Mouse (Mus musculus) ES-Bruce4 (cell line): ENCODE results near the gene Ikzf3. TPM values are rescaled to one million over a fixed set of nuclear protein-coding genes. Genes with fewer than 3 reads are reported as not detected.

Source experiments
- H3K27ac ChIP-seq: 2 replicates; pipeline ENCODE4 v1.5.1; 2012; ENCODE audit warnings: low read length, inconsistent platforms; ENCODE audit not compliant: insufficient read depth
- H3K27me3 ChIP-seq: 2 replicates; pipeline ENCODE4 v1.6.1; 2012; ENCODE audit warnings: mild to moderate bottlenecking, low read length, inconsistent platforms; ENCODE audit not compliant: control insufficient read depth, poor library complexity, insufficient read depth, severe bottlenecking
- H3K36me3 ChIP-seq: 2 replicates; pipeline ENCODE4 v1.6.1; 2012; ENCODE audit warnings: inconsistent platforms, mild to moderate bottlenecking, low read length, moderate library complexity; ENCODE audit not compliant: control insufficient read depth, poor library complexity, insufficient read depth, severe bottlenecking
- H3K4me1 ChIP-seq: one replicate; pipeline ENCODE4 v1.8.1; 2011; ENCODE audit warnings: low read length; ENCODE audit not compliant: control insufficient read depth, insufficient read depth
- H3K4me3 ChIP-seq: 2 replicates; pipeline ENCODE4 v1.5.1; 2011; ENCODE audit warnings: low read depth, mild to moderate bottlenecking, low read length
- H3K9ac ChIP-seq: 2 replicates; pipeline ENCODE4 v1.6.1; 2012; ENCODE audit warnings: low read depth, mild to moderate bottlenecking, inconsistent platforms; ENCODE audit not compliant: poor library complexity, severe bottlenecking
- H3K9me3 ChIP-seq: replicated peaks from 2 replicates; pipeline ENCODE4 v1.6.1; 2012; ENCODE audit warnings: mild to moderate bottlenecking, low read length, inconsistent platforms; ENCODE audit not compliant: control insufficient read depth, poor library complexity, insufficient read depth, severe bottlenecking
- CTCF ChIP-seq: IDR thresholded peaks from one replicate; pipeline ENCODE4 v1.8.1; 2011; ENCODE audit warnings: low read depth, low read length
- EP300 ChIP-seq: IDR thresholded peaks from 2 replicates; pipeline ENCODE4 v1.6.1; 2011; ENCODE audit warnings: low read depth, low read length; ENCODE audit not compliant: insufficient read depth
- POLR2A ChIP-seq: IDR thresholded peaks from one replicate; pipeline ENCODE4 v1.8.1; 2011; ENCODE audit warnings: low read length; ENCODE audit not compliant: insufficient read depth
- polyA plus RNA-seq: library from polyadenylated mRNA; stranded (reverse); fragments of >200 nt; gene quantifications from 2 replicates; pipeline ENCODE4 v1.2.4, GENCODE M21; 2011; ENCODE audit warnings: low read depth; ENCODE audit not compliant: missing spikeins, insufficient read depth, insufficient read length

The Ikzf3 gene
- polyA plus RNA-seq, 1 experiment: not detected

DNA sequence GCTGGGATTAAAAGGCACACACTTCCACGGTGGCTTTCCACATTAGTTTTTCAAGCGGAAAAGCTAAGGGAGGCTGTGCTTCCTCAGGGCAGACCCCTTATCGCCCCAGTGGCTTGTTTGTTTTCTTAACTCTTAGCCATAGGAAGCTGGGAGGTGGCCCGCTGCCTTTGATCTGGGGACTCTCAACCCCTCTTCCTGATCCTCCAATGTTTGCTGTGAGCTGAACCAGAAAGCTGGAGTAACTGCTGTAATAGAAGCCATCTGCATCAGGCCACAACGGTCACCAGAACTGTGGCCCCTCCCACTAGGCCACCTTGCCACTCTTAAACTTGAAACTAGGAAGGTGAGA lies 99.6 kb downstream of the Ikzf3 start, which contains the start of gene Grb7:
Gene Grb7, plus strand, starts transcription at position 182 of the 349 bp plus-strand sequence.
- no peak for TF ChIP-seq POLR2A
- TF ChIP-seq CTCF: no peak
- TF ChIP-seq EP300: no peak
- H3K27me3 ChIP-seq: no peaks in the 10 kb centered on the region
- H3K9ac ChIP-seq: peak within 1 kb of the TSS; percentile 89
- H3K36me3 ChIP-seq: 0 out of 2 replicates have a peak, but pooled peaks cover 4% of the 10 kb centered on the region
- H3K4me3 ChIP-seq: peak within 1 kb of the TSS; percentile 79
- H3K4me1 ChIP-seq: peaks cover 8% of the 10 kb centered on the region
- H3K9me3 ChIP-seq: no peaks in the 10 kb centered on the region
- H3K27ac ChIP-seq: peak within 1 kb of the TSS; percentile 83

DNA sequence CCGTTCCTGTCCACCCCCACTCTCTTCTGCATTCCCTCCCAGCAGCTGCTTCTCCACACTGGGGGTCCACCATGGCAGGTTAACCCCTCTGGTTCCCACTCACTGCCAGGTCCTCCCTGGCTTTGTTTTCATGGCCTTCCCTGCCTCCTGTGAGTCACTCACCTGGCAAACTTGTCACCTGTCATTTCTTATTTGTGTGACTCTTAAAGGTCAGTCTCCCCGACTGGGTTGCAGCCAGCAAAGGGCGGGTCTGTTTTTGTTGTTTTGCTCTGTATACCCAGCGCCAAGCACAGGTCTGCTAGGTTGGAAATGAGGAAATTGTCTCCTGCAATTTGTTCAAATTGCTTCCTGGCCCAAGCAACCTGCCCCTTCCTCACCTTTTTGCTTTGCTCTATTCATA lies 100.2 kb downstream of the Ikzf3 start:
- H3K4me3 ChIP-seq: no peak overlapping the region
- no peaks in the 10 kb centered on the region for H3K27me3 ChIP-seq
- H3K9me3 ChIP-seq: no peaks in the 10 kb centered on the region
- TF ChIP-seq CTCF (no peak), EP300 (no peak), POLR2A (no peak)
- H3K36me3 ChIP-seq: no peaks in the 10 kb centered on the region
- H3K9ac ChIP-seq: no peak overlapping the region
- no peak overlapping the region for H3K27ac ChIP-seq
- H3K4me1 ChIP-seq: peaks cover 8% of the 10 kb centered on the region

DNA sequence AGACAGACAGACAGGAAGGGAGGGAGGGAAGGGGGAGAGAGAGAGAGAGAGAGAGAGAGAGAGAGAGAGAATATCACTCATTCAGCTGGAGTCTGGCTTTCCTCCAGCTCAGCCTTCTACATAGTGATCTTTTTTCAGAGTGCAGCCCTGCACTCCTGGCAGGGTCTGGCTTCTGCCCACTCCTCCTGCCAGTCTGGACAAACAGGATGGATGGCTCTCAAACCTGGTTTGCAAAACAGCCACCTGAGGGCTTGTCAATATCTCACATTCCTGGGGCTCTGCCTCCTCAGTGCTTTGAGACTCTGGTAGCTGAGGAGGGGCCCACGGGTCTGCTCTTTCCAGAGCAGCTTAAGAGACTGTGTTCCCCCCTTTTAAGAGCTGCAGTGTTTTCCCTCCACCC lies 100.6 kb downstream of the Ikzf3 start:
- Histone ChIP-seq H3K27me3 (no peaks in the 10 kb centered on the region), H3K4me1 (peaks cover 8% of the 10 kb centered on the region), H3K9me3 (no peaks in the 10 kb centered on the region), H3K9ac (no peak overlapping the region), H3K27ac (no peak overlapping the region), H3K36me3 (no peaks in the 10 kb centered on the region), H3K4me3 (no peak overlapping the region)
- TF ChIP-seq EP300 (no peak), POLR2A (no peak), CTCF (no peak)

DNA sequence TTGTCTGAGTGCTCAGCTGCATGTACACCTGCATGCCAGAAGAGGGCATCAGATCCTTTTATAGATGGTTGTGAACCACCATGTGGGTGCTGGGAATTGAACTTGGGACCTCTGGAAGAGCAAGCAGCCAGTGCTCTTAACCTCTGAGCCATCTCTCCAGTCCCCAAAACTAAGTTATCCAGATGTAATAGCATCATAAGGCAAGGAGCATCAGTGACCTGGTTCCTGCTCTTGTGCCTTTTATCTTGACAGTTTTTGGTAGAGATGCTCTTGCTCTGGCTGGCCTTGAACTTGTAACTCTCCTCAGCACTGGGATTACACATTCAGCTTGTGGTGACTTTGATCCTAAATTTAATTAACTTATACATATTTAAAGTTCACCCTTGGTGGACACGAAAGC lies 102.1 kb downstream of the Ikzf3 start:
- Histone ChIP-seq H3K27ac (no peak overlapping the region), H3K9me3 (no peaks in the 10 kb centered on the region), H3K36me3 (no peaks in the 10 kb centered on the region), H3K4me3 (no peak overlapping the region), H3K4me1 (peaks cover 3% of the 10 kb centered on the region), H3K27me3 (no peaks in the 10 kb centered on the region), H3K9ac (no peak overlapping the region)
- TF ChIP-seq POLR2A: peak; percentile 11
- no peak for TF ChIP-seq EP300
- TF ChIP-seq CTCF: no peak

DNA sequence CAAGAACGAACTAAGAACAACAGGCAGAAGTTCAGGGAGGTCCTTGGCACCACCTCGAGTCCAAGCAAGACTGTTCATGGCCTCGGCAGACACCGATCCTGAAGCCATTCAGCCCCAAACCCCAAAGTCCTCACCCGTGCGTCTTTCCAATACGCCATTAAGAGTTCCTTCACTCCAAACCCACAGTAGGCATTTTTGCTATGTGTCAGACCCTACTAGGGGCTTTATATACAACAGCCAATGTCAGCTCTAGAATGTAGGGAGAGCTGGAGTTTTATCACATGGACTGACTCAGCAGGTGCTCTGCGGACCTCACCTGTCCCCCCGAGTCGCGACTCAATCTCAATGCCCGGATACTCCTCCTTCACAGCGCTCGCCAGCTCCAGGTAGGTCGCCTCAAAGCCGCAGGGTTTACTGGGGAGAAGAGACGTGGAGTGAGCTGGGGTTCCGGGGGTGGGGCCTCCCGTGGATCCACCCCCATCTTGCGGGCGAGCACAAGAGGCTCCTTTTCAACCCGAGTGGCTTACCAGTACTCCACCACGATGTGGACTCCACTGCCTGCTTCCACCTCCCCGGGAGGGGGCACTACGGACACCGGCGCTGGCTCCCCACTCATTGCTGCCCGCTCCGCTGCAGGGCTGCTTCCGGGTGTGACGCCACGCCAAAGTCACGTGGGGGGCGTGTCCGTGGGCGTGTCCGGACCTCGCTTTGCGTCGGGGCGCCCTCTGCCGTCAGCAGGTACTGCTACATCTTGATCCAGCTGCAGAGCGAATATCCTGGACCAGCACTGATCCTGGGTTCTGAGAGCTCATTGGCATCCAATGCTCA lies 107.3 kb downstream of the Ikzf3 start, which contains the start of gene Mien1:
Gene Mien1, minus strand, starts transcription at position 661 of the 828 bp plus-strand sequence.
- Histone ChIP-seq H3K36me3 (no peaks in the 10 kb centered on the region), H3K4me3 (peak within 1 kb of the TSS; percentile 88), H3K27ac (peak within 1 kb of the TSS; percentile 9; the same call in 1 of the 2 replicates), H3K9me3 (no peaks in the 10 kb centered on the region), H3K27me3 (no peaks in the 10 kb centered on the region), H3K9ac (peak within 1 kb of the TSS; percentile 71), H3K4me1 (no peaks in the 10 kb centered on the region)
- TF ChIP-seq POLR2A (peak; percentile 27), EP300 (0 out of 2 replicates have a peak, but pooled peaks have one; percentile 59), CTCF (peak; percentile 96)

DNA sequence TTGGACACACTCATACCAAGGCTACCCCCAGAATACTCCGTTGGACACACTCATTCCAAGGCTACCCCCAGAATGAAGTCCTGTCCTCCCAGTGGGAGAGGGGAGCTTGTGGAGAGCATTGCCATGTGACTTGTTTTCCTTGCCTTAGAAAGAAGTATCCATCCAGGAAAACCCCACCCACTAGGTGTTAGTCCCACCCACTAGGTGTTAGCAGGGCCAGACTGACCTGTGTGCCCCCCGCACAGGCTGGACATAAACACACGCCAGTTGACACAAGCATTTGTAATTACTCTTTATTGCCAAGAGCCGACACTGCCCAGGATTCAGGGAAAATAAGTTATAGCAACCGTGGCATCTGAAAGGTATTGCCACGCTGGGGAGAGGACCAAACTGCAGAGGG lies 108.4 kb downstream of the Ikzf3 start:
- no peaks in the 10 kb centered on the region for H3K27me3 ChIP-seq
- no peak overlapping the region for H3K9ac ChIP-seq
- no peaks in the 10 kb centered on the region for H3K9me3 ChIP-seq
- no peaks in the 10 kb centered on the region for H3K4me1 ChIP-seq
- no peak overlapping the region for H3K4me3 ChIP-seq
- no peaks in the 10 kb centered on the region for H3K36me3 ChIP-seq
- TF ChIP-seq POLR2A (no peak), EP300 (no peak), CTCF (no peak)
- H3K27ac ChIP-seq: no peak overlapping the region
